Mouse (Mus musculus): ENCODE measurements around the gene Kcp.

DNA sequence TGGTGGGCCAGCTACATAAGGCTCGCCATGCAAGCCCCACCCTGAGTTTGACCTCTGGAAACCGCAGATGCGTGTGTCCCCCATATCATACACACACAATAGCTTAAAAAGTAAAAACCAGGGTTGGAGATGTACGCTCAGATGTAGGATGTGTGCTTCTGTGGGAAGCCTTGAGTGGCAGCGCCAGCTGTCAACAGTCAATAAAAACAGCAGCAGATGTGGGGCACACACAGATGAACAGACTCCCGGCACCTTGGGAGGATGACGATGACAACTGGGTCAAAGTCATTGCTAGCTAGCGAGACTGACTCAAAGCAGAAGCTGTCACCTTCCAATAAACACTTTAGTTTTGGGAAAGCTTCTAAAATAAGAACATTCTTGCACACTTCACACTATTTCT lies 31.8 kb upstream of the Kcp start:
- TF ChIP-seq POLR2A (IDR thresholded peaks at IDR 0.05; ENCODE audit: control insufficient read depth, low read depth, low read length), result no peak
- TF ChIP-seq CTCF (IDR thresholded peaks at IDR 0.05; ENCODE audit: control insufficient read depth, insufficient read depth, insufficient replicate concordance, low read depth, low read length), result no peak
